Mouse (Mus musculus): ENCODE results near the gene Hk3. TPM values are rescaled to one million over a fixed set of nuclear protein-coding genes. Genes with fewer than 3 reads are reported as not detected.

The Hk3 gene
- polyA plus RNA-seq, 1 experiment: 1.9 TPM

DNA sequence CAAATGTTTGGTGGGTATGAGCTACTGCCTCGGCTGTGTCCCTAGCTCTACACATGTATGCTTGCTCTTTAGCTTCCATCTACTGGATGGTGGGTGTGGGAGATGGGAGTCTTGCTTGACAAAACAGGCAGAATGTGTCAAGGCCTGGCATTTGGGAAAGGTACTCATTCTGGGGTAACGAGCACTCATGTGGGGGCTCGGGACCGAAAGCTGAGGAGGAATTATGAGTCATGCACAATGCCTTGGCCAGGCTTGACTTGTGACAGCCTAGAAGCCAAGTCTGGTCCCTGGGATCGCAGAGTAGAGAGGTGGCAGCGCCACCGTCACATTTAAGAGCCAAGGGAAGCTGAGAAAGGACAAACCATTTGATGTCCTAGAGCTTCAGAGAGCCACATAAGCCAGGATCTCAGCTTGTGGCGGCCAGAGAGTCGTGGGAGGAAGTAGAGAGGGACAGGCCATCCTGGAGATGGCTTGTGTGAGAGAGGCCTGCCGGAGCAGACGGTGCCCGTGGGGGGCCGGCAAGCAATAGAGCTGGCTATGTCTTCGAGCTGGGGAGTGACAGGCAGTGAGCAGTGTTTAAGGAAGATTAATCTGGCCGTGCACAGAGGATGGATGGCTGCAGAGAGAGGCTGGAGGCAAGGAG, 62.0 kb downstream of the Hk3 start:
- DNase-seq (ENCODE audit: extremely low spot score in 1 of 2, low spot score in 1 of 2): peak in 1 of 2 experiments; percentile 62

DNA sequence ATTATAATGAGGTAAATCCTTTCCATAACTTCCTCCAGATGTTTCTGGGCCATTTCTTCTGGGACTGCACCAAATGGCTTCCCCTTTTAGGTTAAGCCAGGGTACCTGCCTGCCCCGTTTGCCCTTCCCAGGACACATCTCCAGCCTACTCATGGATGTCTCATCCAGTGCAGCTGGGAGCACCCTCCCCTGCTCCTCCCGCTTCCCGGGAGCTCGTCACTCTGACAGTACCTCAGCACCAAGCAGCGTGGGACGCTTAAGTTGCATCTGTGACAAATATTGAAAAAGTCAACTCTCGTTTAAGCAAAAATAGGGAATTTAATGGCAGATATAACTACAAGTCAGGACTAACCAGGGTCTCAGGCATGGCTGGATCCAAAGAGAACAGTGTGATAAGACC, 63.9 kb downstream of the Hk3 start:
- DNase-seq (ENCODE audit: extremely low spot score in 1 of 2, low spot score in 1 of 2): peak in 1 of 2 experiments; percentile 29

Other genes with a start within 250 kb of the Hk3 start
- gene Eif4e1b, start 237.4 kb downstream of the Hk3 start, polyA plus RNA-seq (2012; rRNA removed): not detected in 2 replicates
- gene Tspan17, start 232.0 kb downstream of the Hk3 start, polyA plus RNA-seq (2012; rRNA removed): 48.2 and 57.8 TPM in 2 replicates
- gene Unc5a, start 72.0 kb downstream of the Hk3 start, polyA plus RNA-seq (2012; rRNA removed): 47.8 and 51.5 TPM in 2 replicates
- 19.9 and 22.8 TPM in 2 replicates for gene Uimc1, start 78.9 kb upstream of the Hk3 start, polyA plus RNA-seq (2012; rRNA removed)
- 44.3 and 53.4 TPM in 2 replicates for gene Zfp346, start 83.9 kb upstream of the Hk3 start, polyA plus RNA-seq (2012; rRNA removed)
- not detected in 2 replicates for gene Gm17617, start 112.2 kb upstream of the Hk3 start, polyA plus RNA-seq (2012; rRNA removed)
- 0.38 and 0.54 TPM in 2 replicates for gene Fgfr4, start 131.3 kb upstream of the Hk3 start, polyA plus RNA-seq (2012; rRNA removed)
- gene Nsd1, start 188.4 kb upstream of the Hk3 start, polyA plus RNA-seq (2012; rRNA removed): 38.3 and 41.3 TPM in 2 replicates

All from frontal cortex, adult 2 months (tissue).